17 mouse cellular contexts compared by ENCODE assay signal in genomic region chr9:37437772-37438735, GRCm38 (mm10). TPM values are rescaled to one million over a fixed set of nuclear protein-coding genes. Genes with fewer than 3 reads are reported as not detected.
DNase-seq lines count a peak whose midpoint lies in the region; ATAC-seq and TF ChIP-seq lines count a peak whose summit lies in the region.
"Had no signal": no experiment of that assay in that cellular context is flagged by ENCODE, and none has a peak within 500 bp of the region (broad histone marks: within the 10 kb centered on the region; RNA-seq: fewer than 3 reads in every experiment).

No protein-coding gene starts in this region.

- H3K27ac ChIP-seq in lung, embryonic 16.5 days (ENCODE audit: low read length), result no peak overlapping the region
- peak overlapping the region; percentile 22; the same call in 1 of the 2 replicates for H3K27ac ChIP-seq in forebrain, embryonic 14.5 days (ENCODE audit: low read depth, low read length)
- no peak overlapping the region for H3K27ac ChIP-seq in gastrocnemius, adult 2 months
- H3K27ac ChIP-seq: liver, embryonic 13.5 days had no signal

- intact Hi-C loops in gastrocnemius, adult 2 months (cut with DNase I), result no loop called here

- TF ChIP-seq CTCF in gastrocnemius, adult 2 months (IDR thresholded peaks at IDR 0.05), result no peak

- no peak overlapping the region for H3K4me3 ChIP-seq in lung, embryonic 16.5 days (ENCODE audit: low read length)
- no peak overlapping the region for H3K4me3 ChIP-seq in forebrain, embryonic 14.5 days (ENCODE audit: low read depth, low read length)
- H3K4me3 ChIP-seq in gastrocnemius, adult 2 months, result no peak overlapping the region
- H3K4me3 ChIP-seq: liver, embryonic 13.5 days had no signal

- 22% methylated on average over 3 of the region's 3 CpGs for WGBS in lung, embryonic 16.5 days
- 35% methylated on average over 3 of the region's 3 CpGs for WGBS in forebrain, embryonic 14.5 days

- no peaks in the 10 kb centered on the region for H3K36me3 ChIP-seq in lung, embryonic 16.5 days (ENCODE audit: control insufficient read depth, insufficient read depth, low read length)
- H3K36me3 ChIP-seq in forebrain, embryonic 14.5 days (ENCODE audit: control insufficient read depth, insufficient read depth, low read length), result no peaks in the 10 kb centered on the region
- H3K36me3 ChIP-seq: liver, embryonic 13.5 days had no signal

- H3K4me1 ChIP-seq in lung, embryonic 16.5 days (replicated peaks; ENCODE audit: control insufficient read depth, insufficient read depth, low read length), result peaks cover 11% of the 10 kb centered on the region
- peaks cover 8% of the 10 kb centered on the region for H3K4me1 ChIP-seq in forebrain, embryonic 14.5 days (ENCODE audit: control insufficient read depth, insufficient read depth, low read length)
- H3K4me1 ChIP-seq: liver, embryonic 13.5 days had no signal

- no peaks in the 10 kb centered on the region for H3K9me3 ChIP-seq in lung, embryonic 16.5 days (ENCODE audit: control insufficient read depth, low read length)
- H3K9me3 ChIP-seq in forebrain, embryonic 14.5 days (replicated peaks; ENCODE audit: control insufficient read depth, low read length), result no peaks in the 10 kb centered on the region
- H3K9me3 ChIP-seq: liver, embryonic 13.5 days had no signal

- H3K27me3 ChIP-seq in lung, embryonic 16.5 days (ENCODE audit: control insufficient read depth, insufficient read depth, low read depth, low read length), result peaks cover 31% of the 10 kb centered on the region
- H3K27me3 ChIP-seq in forebrain, embryonic 14.5 days (replicated peaks; ENCODE audit: control insufficient read depth, insufficient read depth, low read length), result peaks cover 23% of the 10 kb centered on the region

- no peak overlapping the region for H3K4me2 ChIP-seq in lung, embryonic 16.5 days (ENCODE audit: low read depth, low read length)
- H3K4me2 ChIP-seq in forebrain, embryonic 14.5 days (ENCODE audit: low read length), result no peak overlapping the region
- H3K4me2 ChIP-seq: liver, embryonic 13.5 days had no signal

- DNase-seq in kidney, adult 11 months, result peak; percentile 39
- no peak for DNase-seq in kidney, adult 9 months
- no peak for DNase-seq in lung, postnatal 14 days
- peak; percentile 84 for DNase-seq in forebrain, embryonic 14.5 days (ENCODE audit: low spot score)
- DNase-seq in layer of hippocampus, adult 9-11 months, result peak; percentile 73
- DNase-seq in ovary, postnatal 14 days (ENCODE audit: low spot score), result no peak
- no peak for DNase-seq in gastrocnemius, adult 2 months
- DNase-seq: adrenal gland, postnatal 36 days; cerebellum, postnatal 25 days; heart, postnatal 14 days; liver, embryonic 13.5 days; right cerebral cortex, adult 18-20 months had no signal

- no peak overlapping the region for H3K9ac ChIP-seq in lung, embryonic 16.5 days (ENCODE audit: low read length)
- H3K9ac ChIP-seq in forebrain, embryonic 14.5 days (ENCODE audit: low read length), result no peak overlapping the region
- H3K9ac ChIP-seq: liver, embryonic 13.5 days had no signal

- peak; percentile 54; the same call in 1 of the 2 replicates for ATAC-seq in lung, embryonic 16.5 days (ENCODE audit: low read depth)
- ATAC-seq in forebrain, embryonic 14.5 days, result peak; percentile 88
- ATAC-seq: Patski had no signal

RNA-seq across cellular contexts. Expression of gene Robo3, which starts 5.0 kb away (rescaled TPM):
- 0.15 and 0.19 TPM in 2 replicates for polyA plus RNA-seq in lung, embryonic 16.5 days (2015; fragmentation: Nextera tagmentation; extraction: Ambion mirVana)
- polyA plus RNA-seq in forebrain, embryonic 14.5 days (2014; fragmentation: Nextera tagmentation; extraction: Ambion mirVana), result 2.5 and 2.6 TPM in 2 replicates
- total RNA-seq in gastrocnemius, adult 2 months (2021), result not detected
- total RNA-seq: gastrocnemius, adult 18-20 months; heart, postnatal 14 days; monocyte, adult 5-6 weeks had no signal
- polyA plus RNA-seq: stomach, embryonic 16.5 days had no signal

RNA-seq across cellular contexts. Expression of gene Robo4, which starts 36.4 kb away (rescaled TPM):
- polyA plus RNA-seq in lung, embryonic 16.5 days (2015; fragmentation: Nextera tagmentation; extraction: Ambion mirVana), result 24.7 and 29.8 TPM in 2 replicates
- 3.3 and 3.7 TPM in 2 replicates for polyA plus RNA-seq in forebrain, embryonic 14.5 days (2014; fragmentation: Nextera tagmentation; extraction: Ambion mirVana)
- total RNA-seq in gastrocnemius, adult 2 months (2021), result 10 to 100 TPM in 1 of 2 experiments, 1 to 10 TPM in 1; 8.6 to 10.6 TPM
- total RNA-seq: monocyte, adult 5-6 weeks had no signal
- polyA plus RNA-seq: Patski had no signal

RNA-seq across cellular contexts. Expression of gene Msantd2, which starts 51.1 kb away (rescaled TPM):
- polyA plus RNA-seq in lung, embryonic 16.5 days (2015; fragmentation: Nextera tagmentation; extraction: Ambion mirVana), result 22.0 and 25.0 TPM in 2 replicates
- polyA plus RNA-seq in forebrain, embryonic 14.5 days (2014; fragmentation: Nextera tagmentation; extraction: Ambion mirVana), result 29.2 and 33.6 TPM in 2 replicates
- 1 to 10 TPM; 4.0 to 5.1 TPM for total RNA-seq in gastrocnemius, adult 2 months (2021)

Comparison
In these comparisons a context has a peak if more than half of its experiments do, and no peak if none do; other contexts are left out.
1. DNase-seq: peak in kidney, adult 11 months (single experiment), forebrain, embryonic 14.5 days (single experiment) and layer of hippocampus, adult 9-11 months (single experiment); none in kidney, adult 9 months (single experiment), lung, postnatal 14 days (single experiment), ovary, postnatal 14 days (single experiment) and gastrocnemius, adult 2 months (single experiment).